Mouse (Mus musculus): ENCODE results near the gene Hilpda.

The Hilpda gene

GRCm38 (mm10) chr6:29272312-29273072, at the start of gene Hilpda:
Hilpda (plus strand) TSS chr6:29272488.
- DNase-seq, result peak; percentile 89 to 92

DNA sequence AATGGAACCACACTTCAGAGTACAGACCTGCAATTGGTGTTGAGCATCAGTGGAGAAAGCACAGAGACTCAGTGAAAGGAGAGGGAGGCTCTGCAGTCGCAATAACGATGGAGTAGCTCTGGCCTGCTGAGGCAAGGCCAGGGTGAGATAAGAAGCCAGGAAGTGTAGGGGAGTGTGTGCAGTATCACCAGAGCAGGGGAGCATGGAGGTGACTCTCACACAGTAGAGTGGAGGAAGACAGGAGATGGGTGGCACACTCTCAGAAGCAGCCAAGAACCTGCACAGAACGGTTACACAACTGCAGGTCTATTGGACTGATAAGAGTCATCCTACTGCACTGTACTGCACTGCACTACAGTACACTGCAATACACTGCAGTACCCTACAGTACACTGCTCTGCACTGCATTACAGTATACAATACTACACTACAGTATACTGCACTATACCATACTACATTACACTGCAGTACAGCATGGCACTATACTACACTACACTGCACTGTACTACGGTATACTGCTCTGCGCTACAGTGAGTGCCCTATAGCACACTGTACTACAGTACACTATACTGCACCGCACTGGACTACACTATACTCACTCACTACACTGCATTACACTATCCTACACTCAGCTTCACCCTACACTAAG, 42.9 kb upstream of the Hilpda start:
- no peak for DNase-seq

DNA sequence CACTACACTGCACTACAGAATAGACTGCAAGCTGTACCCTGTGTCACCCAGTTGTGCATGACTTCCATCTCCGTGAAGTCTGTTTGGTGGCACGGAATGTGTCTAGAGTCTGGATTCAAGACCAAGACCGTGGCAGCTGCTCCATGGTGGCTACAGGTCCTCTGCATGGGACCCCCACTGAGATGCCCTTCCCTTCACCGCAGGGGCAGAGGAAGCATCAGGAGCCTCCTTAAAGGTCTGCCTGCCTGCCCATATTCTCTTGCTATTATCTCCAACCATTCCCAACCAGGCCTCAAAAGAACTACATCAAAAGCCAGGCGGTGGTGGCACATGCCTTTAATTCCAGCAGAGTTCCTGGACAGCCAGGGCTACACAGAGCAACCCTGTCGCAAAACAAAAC, 41.9 kb upstream of the Hilpda start:
- DNase-seq, result no peak

- DNase-seq, result peak; percentile 60 to 71
These were observed 40.5 kb upstream of the Hilpda start for GRCm38 (mm10) chr6:29231799-29232198.

DNA sequence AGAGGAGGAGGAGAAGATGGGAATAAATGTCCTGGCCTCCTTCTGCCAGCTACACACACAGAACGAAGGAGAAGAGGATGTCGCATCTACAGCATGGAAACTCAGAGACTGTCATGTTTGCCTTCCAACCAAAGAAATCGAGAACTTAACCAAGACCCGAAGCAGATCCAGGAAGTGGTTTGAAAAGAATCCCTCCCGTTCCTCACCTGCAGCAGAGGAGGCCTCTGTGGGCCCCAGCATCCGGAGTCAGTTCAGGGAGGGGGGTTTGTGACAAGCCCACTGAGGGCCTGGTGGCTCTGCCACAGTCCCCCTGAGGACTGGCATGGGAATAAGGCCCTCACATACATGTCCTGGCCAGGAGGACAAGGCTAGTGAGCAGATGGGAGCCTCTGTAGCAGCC, 40.0 kb upstream of the Hilpda start:
- DNase-seq, result peak; percentile 73 to 87

GRCm38 (mm10) chr6:29233710-29234109, 38.6 kb upstream of the Hilpda start:
- peak in 1 of 2 experiments; percentile 57 for DNase-seq

DNA sequence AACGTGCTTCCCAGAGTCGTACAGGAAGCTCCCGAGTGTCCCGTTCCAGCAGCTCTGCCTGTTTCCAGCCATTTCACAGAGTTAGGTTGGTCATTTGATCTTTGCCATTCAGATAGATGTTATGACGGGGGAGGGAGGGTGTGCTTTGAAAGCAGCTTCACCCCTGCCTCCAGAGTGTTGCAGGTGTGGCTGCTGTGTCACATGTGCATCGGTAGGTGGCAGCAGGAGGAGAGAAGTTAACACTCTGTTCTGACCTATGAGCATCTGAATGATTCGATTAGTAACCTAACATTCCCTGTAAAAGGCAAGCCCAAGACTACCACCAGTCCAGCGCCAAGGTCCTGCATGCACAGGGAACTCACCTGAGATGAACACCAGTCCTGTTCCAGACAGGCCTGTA, 38.0 kb upstream of the Hilpda start:
- peak; percentile 61 to 75 for DNase-seq

- peak; percentile 59 to 65 for DNase-seq
These were observed 31.5 kb upstream of the Hilpda start for GRCm38 (mm10) chr6:29240806-29241205.

GRCm38 (mm10) chr6:29241697-29242096, 30.6 kb upstream of the Hilpda start:
- DNase-seq, result no peak

DNA sequence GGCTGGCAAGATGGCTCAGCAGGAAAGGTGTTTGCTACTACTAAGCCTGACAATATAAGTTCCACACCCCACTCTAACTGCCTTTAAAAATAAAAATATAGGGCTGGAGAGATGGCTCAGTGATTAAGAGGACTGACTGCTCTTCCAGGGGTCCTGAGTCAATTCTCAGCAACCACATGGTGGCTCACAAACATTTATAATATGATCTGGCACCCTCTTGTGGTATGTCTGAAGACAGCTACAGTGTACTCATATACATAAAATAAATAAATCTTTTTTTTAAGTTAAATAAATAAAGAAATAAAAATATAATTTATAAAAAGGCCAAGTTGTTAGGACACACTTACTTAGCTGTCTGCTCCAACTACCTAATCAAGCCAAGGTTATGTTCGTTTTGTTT, 30.0 kb upstream of the Hilpda start:
- DNase-seq, result no peak

GRCm38 (mm10) chr6:29245272-29246120, 26.8 kb upstream of the Hilpda start:
- DNase-seq, result no peak

- DNase-seq, result no peak
These were observed 26.1 kb upstream of the Hilpda start for GRCm38 (mm10) chr6:29246183-29246582.

DNA sequence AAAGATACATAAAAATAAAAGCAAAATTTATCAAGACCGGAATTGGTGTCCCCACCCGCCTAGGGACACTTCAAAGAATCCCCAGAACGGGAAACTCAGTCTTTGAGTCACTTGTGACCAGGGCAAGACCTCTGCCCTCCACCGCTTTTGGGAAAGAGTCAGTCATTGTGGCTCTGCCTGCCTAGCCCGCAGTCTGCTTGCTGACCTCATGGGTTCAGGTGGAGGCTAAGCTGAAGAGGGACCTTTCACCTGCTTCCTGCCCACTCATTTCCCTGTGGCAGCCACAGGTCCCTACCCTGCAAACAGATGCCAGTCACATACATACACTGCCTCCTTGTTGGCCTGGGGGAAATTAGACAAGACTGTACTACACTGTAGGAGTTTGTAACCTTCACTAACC, 25.7 kb upstream of the Hilpda start:
- DNase-seq, result no peak

GRCm38 (mm10) chr6:29247072-29247471, 25.2 kb upstream of the Hilpda start:
- no peak for DNase-seq

DNA sequence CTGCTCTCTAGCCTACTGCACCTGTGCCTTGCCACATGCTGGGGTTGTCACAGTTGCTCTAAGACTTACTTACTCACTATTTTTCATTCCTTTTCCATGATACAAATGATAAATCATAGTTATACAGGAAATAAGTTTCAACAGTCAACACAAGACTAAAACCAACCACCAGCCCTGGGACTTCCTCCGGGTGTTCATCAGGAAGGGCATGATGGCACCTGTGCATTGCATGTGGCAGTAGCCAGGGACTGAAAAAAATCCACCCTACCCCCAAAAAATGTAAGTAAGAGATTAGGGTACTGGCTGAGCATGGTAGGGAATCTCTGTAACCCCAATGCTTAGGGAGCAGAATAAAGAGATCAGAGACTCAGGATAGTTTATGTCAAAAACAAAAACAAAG, 12.9 kb upstream of the Hilpda start:
- peak in 1 of 2 experiments; percentile 33 for DNase-seq

DNA sequence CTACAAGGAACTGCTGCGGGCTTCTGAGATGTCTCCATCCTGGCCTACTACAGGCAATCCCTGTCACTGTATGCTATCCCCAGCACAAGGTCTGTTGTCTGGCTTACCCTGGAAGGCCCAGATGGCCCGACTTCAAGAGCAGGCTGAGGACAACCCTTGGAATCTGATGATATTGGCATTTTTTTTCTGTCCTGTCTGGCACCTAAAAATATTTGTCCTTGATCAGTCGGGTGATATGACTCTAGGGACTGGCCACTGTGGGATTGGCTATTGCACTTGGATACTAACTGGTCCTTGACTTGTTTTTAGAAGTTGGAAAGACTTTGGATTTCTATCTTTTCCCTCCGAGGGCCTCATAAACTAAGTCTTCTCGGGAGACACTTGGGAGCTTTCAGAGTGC, 10.5 kb upstream of the Hilpda start:
- DNase-seq, result no peak

- DNase-seq, result no peak
These were observed 8.4 kb upstream of the Hilpda start for GRCm38 (mm10) chr6:29263650-29264455.

DNA sequence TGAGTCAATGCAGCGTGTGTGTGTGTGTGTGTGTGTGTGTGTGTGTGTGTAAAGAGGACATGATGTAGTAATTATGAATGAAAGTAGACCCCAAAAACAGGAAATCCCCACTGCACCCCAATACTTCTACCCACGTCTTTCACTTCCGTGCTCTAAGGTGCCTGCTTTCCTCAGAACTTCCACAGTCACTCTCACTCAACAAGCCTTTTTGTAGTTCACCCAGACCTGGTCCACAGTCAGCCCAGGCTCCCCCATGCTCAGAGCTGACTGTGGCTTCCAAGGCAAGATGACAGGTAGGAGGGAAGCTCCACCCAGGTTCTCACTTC, 7.9 kb upstream of the Hilpda start:
- no peak for DNase-seq

- DNase-seq, result no peak
These were observed 5.4 kb upstream of the Hilpda start for GRCm38 (mm10) chr6:29266936-29267335.

DNA sequence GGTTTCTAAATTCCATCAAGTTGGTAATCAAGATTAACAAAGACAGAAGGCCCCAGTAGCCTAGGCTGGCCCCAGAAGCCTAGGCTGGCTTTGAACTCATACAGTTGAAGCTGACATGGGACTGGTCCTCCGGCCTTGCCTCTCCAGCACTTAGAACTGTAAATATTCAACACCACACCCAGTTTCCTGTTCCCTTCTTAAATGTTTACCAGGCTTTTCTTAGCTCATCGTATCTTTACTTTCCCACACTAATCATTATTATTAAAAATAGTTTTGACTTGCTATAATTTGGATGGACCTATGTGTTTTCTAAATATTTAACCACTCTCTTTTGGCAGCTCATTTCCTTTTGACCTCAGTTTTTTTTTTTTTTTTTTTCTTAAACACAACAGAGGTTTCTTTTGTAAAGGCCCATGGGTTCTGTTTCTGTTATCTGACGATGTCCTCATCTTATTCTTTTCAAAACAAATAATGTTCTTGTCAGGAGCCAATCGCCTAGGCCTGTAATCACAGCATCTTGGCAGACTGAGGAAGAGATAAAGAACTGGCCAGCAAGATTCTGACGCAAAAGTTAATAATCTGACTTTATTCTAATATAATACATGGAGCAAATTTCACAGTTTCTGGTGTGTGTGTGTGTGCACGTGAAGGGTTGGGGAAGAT, 3.2 kb upstream of the Hilpda start:
- no peak for DNase-seq

GRCm38 (mm10) chr6:29270961-29271360, 1.3 kb upstream of the Hilpda start:
- DNase-seq, result peak; percentile 26 to 35

GRCm38 (mm10) chr6:29276746-29277145, 4.5 kb downstream of the Hilpda start:
- no peak for DNase-seq

Measured in thymus, postnatal 36 days (tissue).